ENCODE assay signal across 8 mouse cellular contexts in the genomic region with DNA sequence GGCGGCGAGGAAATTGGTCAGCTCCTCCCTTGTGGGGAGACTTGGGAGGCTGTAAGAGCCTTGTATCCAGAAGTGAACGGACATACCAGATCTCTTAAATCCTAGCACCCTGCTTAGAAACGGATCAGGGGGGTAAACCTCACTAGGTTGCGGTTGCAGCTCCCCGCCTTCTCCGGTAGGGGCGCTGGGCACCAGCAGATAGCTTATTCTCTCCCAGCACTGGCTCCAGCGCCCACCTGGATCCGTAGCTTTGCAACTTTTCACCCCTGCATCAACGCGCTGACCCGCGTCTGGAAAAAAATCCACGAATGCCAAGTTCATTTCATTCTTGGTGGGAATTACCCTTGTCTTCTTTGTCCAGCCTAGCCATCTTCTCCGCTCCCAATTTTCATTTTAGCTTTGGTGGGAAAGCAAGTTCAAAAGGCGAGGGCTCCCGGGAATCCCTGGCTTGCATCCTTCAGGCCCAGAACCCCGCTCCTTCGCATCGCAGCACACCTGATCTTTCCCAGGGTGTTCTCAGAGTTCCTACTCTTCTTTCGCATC. TPM values are rescaled to one million over a fixed set of nuclear protein-coding genes. Genes with fewer than 3 reads are reported as not detected.
A peak's percentile ranks its signal among the peaks of the same experiment; 100 is the strongest.
DNase-seq lines count a peak whose midpoint lies in the region; ATAC-seq lines count a peak whose summit lies in the region.

No protein-coding gene starts in this region.

- no peak overlapping the region for H3K9ac ChIP-seq in neural tube, embryonic 12.5 days

- H3K4me1 ChIP-seq in limb, embryonic 10.5 days: peaks cover 45% of the 10 kb centered on the region
- H3K4me1 ChIP-seq in neural tube, embryonic 12.5 days: peaks cover 25% of the 10 kb centered on the region

- peak; percentile 55 for DNase-seq in adrenal gland, postnatal 10 days
- DNase-seq in adrenal gland, adult (ENCODE audit: inconsistent age in 2 of 2, low spot score in 1 of 2): no peak
- peak; percentile 58 to 84 for DNase-seq in cerebellum, postnatal 4 days (ENCODE audit: low spot score in 2 of 2)
- peak; percentile 24 to 52 for DNase-seq in gastrocnemius, postnatal 4 days (ENCODE audit: low spot score in 2 of 2)
- peak; percentile 32 for DNase-seq in kidney, adult 18-20 months
- DNase-seq in limb, embryonic 10.5 days (ENCODE audit: low spot score): peak; percentile 78
- DNase-seq in thymus, postnatal 4 days: peak; percentile 55

- H3K27me3 ChIP-seq in limb, embryonic 10.5 days (ENCODE audit: low read depth, poor library complexity, severe bottlenecking): peaks cover 61% of the 10 kb centered on the region
- H3K27me3 ChIP-seq in neural tube, embryonic 12.5 days (replicated peaks): peaks cover 17% of the 10 kb centered on the region

- no peak overlapping the region for H3K27ac ChIP-seq in limb, embryonic 10.5 days
- no peak overlapping the region for H3K27ac ChIP-seq in neural tube, embryonic 12.5 days

- 3% methylated on average over 22 of the region's 22 CpGs for WGBS in limb, embryonic 10.5 days
- WGBS in neural tube, embryonic 12.5 days: 1% methylated on average over 21 of the region's 22 CpGs

- peak overlapping the region; percentile 99 for H3K4me2 ChIP-seq in neural tube, embryonic 12.5 days (replicated peaks)

- no peak for ATAC-seq in neural tube, embryonic 12.5 days (ENCODE audit: low FRiP score, low read depth)

- H3K9me3 ChIP-seq in limb, embryonic 10.5 days (replicated peaks): no peaks in the 10 kb centered on the region
- no peaks in the 10 kb centered on the region for H3K9me3 ChIP-seq in neural tube, embryonic 12.5 days

- H3K4me3 ChIP-seq in limb, embryonic 10.5 days: peak overlapping the region; percentile 67
- H3K4me3 ChIP-seq in neural tube, embryonic 12.5 days: peak overlapping the region; percentile 67; the same call in 1 of the 2 replicates

- H3K36me3 ChIP-seq in limb, embryonic 10.5 days: no peaks in the 10 kb centered on the region
- no peaks in the 10 kb centered on the region for H3K36me3 ChIP-seq in neural tube, embryonic 12.5 days

RNA-seq across cellular contexts. Expression of gene Sorcs3, which starts 1.8 kb away (rescaled TPM):
- under 1 TPM; 0.06 to 0.18 TPM for total RNA-seq in adrenal gland, postnatal 10 days (2021)
- under 1 TPM; 0.05 to 0.07 TPM for total RNA-seq in gastrocnemius, postnatal 4 days (2021)
- 0.29 and 0.46 TPM in 2 replicates for polyA plus RNA-seq in limb, embryonic 10.5 days (2016; fragmentation: Nextera tagmentation; extraction: Ambion mirVana)
- 9.3 and 11.1 TPM in 2 replicates for polyA plus RNA-seq in neural tube, embryonic 12.5 days (2016; fragmentation: Nextera tagmentation; extraction: Ambion mirVana)

Comparison
In these comparisons a context has a peak if more than half of its experiments do, and no peak if none do; other contexts are left out.
1. DNase-seq: peak in adrenal gland, postnatal 10 days (single experiment), cerebellum, postnatal 4 days (2 of 2), gastrocnemius, postnatal 4 days (2 of 2), kidney, adult 18-20 months (single experiment), limb, embryonic 10.5 days (single experiment) and thymus, postnatal 4 days (single experiment); none in adrenal gland, adult (0 of 2).